8 mouse cellular contexts compared by ENCODE assay signal in genomic region chr12:3310321-3310692, GRCm38 (mm10). TPM values are rescaled to one million over a fixed set of nuclear protein-coding genes. Genes with fewer than 3 reads are reported as not detected.
DNase-seq lines count a peak whose midpoint lies in the region; ATAC-seq and TF ChIP-seq lines count a peak whose summit lies in the region.

No protein-coding gene starts in this region.

- peak overlapping the region; percentile 88 for H3K4me2 ChIP-seq in lung, embryonic 16.5 days (ENCODE audit: low read depth, low read length)
- peak overlapping the region; percentile 78 for H3K4me2 ChIP-seq in embryonic facial prominence, embryonic 13.5 days
- peak overlapping the region; percentile 85 for H3K4me2 ChIP-seq in hindbrain, embryonic 16.5 days (ENCODE audit: low read length)
- peak overlapping the region; percentile 85 for H3K4me2 ChIP-seq in myocyte (ENCODE audit: low read depth)

- H3K27ac ChIP-seq in lung, embryonic 16.5 days (ENCODE audit: low read length) = peak overlapping the region; percentile 91
- peak overlapping the region; percentile 85 for H3K27ac ChIP-seq in embryonic facial prominence, embryonic 13.5 days
- H3K27ac ChIP-seq in hindbrain, embryonic 16.5 days (ENCODE audit: low read depth, low read length) = peak overlapping the region; percentile 86

- 1% methylated on average over 15 of the region's 15 CpGs for WGBS in lung, embryonic 16.5 days
- WGBS in embryonic facial prominence, embryonic 13.5 days = 2% methylated on average over 15 of the region's 15 CpGs
- under 1% methylated on average over 15 of the region's 15 CpGs for WGBS in hindbrain, embryonic 16.5 days

- no peak for ATAC-seq in lung, embryonic 16.5 days (ENCODE audit: low read depth)
- no peak for ATAC-seq in embryonic facial prominence, embryonic 13.5 days (ENCODE audit: insufficient number of reproducible peaks, insufficient read depth, low FRiP score, low TSS enrichment, low read depth)
- ATAC-seq in hindbrain, embryonic 16.5 days = no peak

- H3K4me3 ChIP-seq in lung, embryonic 16.5 days (ENCODE audit: low read length) = peak overlapping the region; percentile 72
- peak overlapping the region; percentile 86 for H3K4me3 ChIP-seq in embryonic facial prominence, embryonic 13.5 days
- peak overlapping the region; percentile 71 for H3K4me3 ChIP-seq in hindbrain, embryonic 16.5 days (ENCODE audit: low read length)
- H3K4me3 ChIP-seq in myocyte = peak overlapping the region; percentile 99

- peak overlapping the region; percentile 44 for H3ac ChIP-seq in myocyte (ENCODE audit: control insufficient read depth, insufficient read length)

- TF ChIP-seq POLR2A in myocyte (IDR thresholded peaks at IDR 0.05; ENCODE audit: insufficient read length, low read depth) = no peak

- H3K9ac ChIP-seq in lung, embryonic 16.5 days (ENCODE audit: low read length) = peak overlapping the region; percentile 81
- H3K9ac ChIP-seq in embryonic facial prominence, embryonic 13.5 days = peak overlapping the region; percentile 78
- H3K9ac ChIP-seq in hindbrain, embryonic 16.5 days (ENCODE audit: low read depth, low read length) = peak overlapping the region; percentile 77

- peaks cover 41% of the 10 kb centered on the region for H3K79me2 ChIP-seq in myocyte (ENCODE audit: control insufficient read depth, insufficient read depth)

- no peaks in the 10 kb centered on the region for H3K9me3 ChIP-seq in lung, embryonic 16.5 days (ENCODE audit: control insufficient read depth, low read length)
- H3K9me3 ChIP-seq in embryonic facial prominence, embryonic 13.5 days = no peaks in the 10 kb centered on the region
- H3K9me3 ChIP-seq in hindbrain, embryonic 16.5 days (ENCODE audit: control insufficient read depth, low read length) = no peaks in the 10 kb centered on the region

- peaks cover 14% of the 10 kb centered on the region for H3K4me1 ChIP-seq in lung, embryonic 16.5 days (replicated peaks; ENCODE audit: control insufficient read depth, insufficient read depth, low read length)
- peaks cover 16% of the 10 kb centered on the region for H3K4me1 ChIP-seq in embryonic facial prominence, embryonic 13.5 days
- H3K4me1 ChIP-seq in hindbrain, embryonic 16.5 days (ENCODE audit: control insufficient read depth, insufficient read depth, low read depth, low read length) = peaks cover 17% of the 10 kb centered on the region

- DNase-seq in lung, postnatal 10 days = no peak
- DNase-seq in layer of hippocampus, postnatal 14 days (ENCODE audit: low spot score in 2 of 2) = no peak
- no peak for DNase-seq in embryo, embryonic 10.5 days (ENCODE audit: low spot score)
- no peak for DNase-seq in adrenal gland, postnatal 4 days (ENCODE audit: low spot score in 2 of 2)

- H3K27me3 ChIP-seq in lung, embryonic 16.5 days (ENCODE audit: control insufficient read depth, insufficient read depth, low read depth, low read length) = no peaks in the 10 kb centered on the region
- H3K27me3 ChIP-seq in embryonic facial prominence, embryonic 13.5 days = no peaks in the 10 kb centered on the region
- no peaks in the 10 kb centered on the region for H3K27me3 ChIP-seq in hindbrain, embryonic 16.5 days (replicated peaks; ENCODE audit: control insufficient read depth, insufficient read depth, low read length)
- H3K27me3 ChIP-seq in myocyte (ENCODE audit: control insufficient read depth, insufficient read depth, insufficient read length) = no peaks in the 10 kb centered on the region

- no peaks in the 10 kb centered on the region for H3K36me3 ChIP-seq in lung, embryonic 16.5 days (ENCODE audit: control insufficient read depth, insufficient read depth, low read length)
- no peaks in the 10 kb centered on the region for H3K36me3 ChIP-seq in embryonic facial prominence, embryonic 13.5 days
- no peaks in the 10 kb centered on the region for H3K36me3 ChIP-seq in hindbrain, embryonic 16.5 days (ENCODE audit: control insufficient read depth, insufficient read depth, low read length)
- no peaks in the 10 kb centered on the region for H3K36me3 ChIP-seq in myocyte (ENCODE audit: control insufficient read depth, insufficient read depth)

TF ChIP-seq in myocyte, 11 proteins besides CTCF, POLR2A, EP300 and RAD21:
- no peak for TF ChIP-seq REST (IDR thresholded peaks at IDR 0.05; ENCODE audit: insufficient read depth, insufficient read length)
- no peak for TF ChIP-seq MYOD1 (IDR thresholded peaks at IDR 0.05; ENCODE audit: control insufficient read depth in 1 of 3, insufficient read length in 2 of 3, low read depth in 2 of 3)

RNA-seq across cellular contexts. Expression of gene Rab10, which starts 0.5 kb away (rescaled TPM):
- polyA plus RNA-seq in lung, embryonic 16.5 days (2015; fragmentation: Nextera tagmentation; extraction: Ambion mirVana) = 62.6 and 66.1 TPM in 2 replicates
- polyA plus RNA-seq in embryonic facial prominence, embryonic 13.5 days (2015; fragmentation: Nextera tagmentation; extraction: Ambion mirVana) = 85.0 and 87.6 TPM in 2 replicates
- polyA plus RNA-seq in hindbrain, embryonic 16.5 days (2015; fragmentation: Nextera tagmentation; extraction: Ambion mirVana) = 139 and 145 TPM in 2 replicates
- polyA plus RNA-seq in myocyte (2012; fragmentation: generic; extraction: Trizol) = 81.0 TPM
- total RNA-seq in layer of hippocampus, postnatal 14 days (2021) = 100 to 1,000 TPM; 199 to 202 TPM
- 100 to 1,000 TPM; 164 to 167 TPM for total RNA-seq in adrenal gland, postnatal 4 days (2021)

RNA-seq across cellular contexts. Expression of gene Kif3c, which starts 54.6 kb away (rescaled TPM):
- 11.6 and 12.8 TPM in 2 replicates for polyA plus RNA-seq in lung, embryonic 16.5 days (2015; fragmentation: Nextera tagmentation; extraction: Ambion mirVana)
- polyA plus RNA-seq in embryonic facial prominence, embryonic 13.5 days (2015; fragmentation: Nextera tagmentation; extraction: Ambion mirVana) = 18.4 and 19.8 TPM in 2 replicates
- polyA plus RNA-seq in hindbrain, embryonic 16.5 days (2015; fragmentation: Nextera tagmentation; extraction: Ambion mirVana) = 75.9 and 91.8 TPM in 2 replicates
- polyA plus RNA-seq in myocyte (2012; fragmentation: generic; extraction: Trizol) = 16.7 TPM
- total RNA-seq in layer of hippocampus, postnatal 14 days (2021) = 100 to 1,000 TPM; 189 to 193 TPM
- total RNA-seq in adrenal gland, postnatal 4 days (2021) = 10 to 100 TPM; 29.2 to 33.0 TPM
